Mouse (Mus musculus) hindbrain, embryonic 15.5 days (tissue): ENCODE measurements around the gene Prkcd. TPM values are rescaled to one million over a fixed set of nuclear protein-coding genes. Genes with fewer than 3 reads are reported as not detected.

Source experiments
- ATAC-seq: fragments of 200-750 bp; cut with Nextera tagmentation; 2 replicates; pipeline ENCODE4 v1.8.0; 2017; ENCODE audit warnings: low read depth, moderate number of reproducible peaks, moderate TSS enrichment; ENCODE audit not compliant: low FRiP score
- H3K27ac ChIP-seq: fragments of 300-500 bp; sonication (generic); replicated peaks from 2 replicates; pipeline ENCODE4 v1.5.1; 2015; ENCODE audit warnings: mild to moderate bottlenecking, inconsistent platforms
- H3K27me3 ChIP-seq: fragments of 300-500 bp; sonication (generic); 2 replicates; pipeline ENCODE4 v1.6.1; 2015; ENCODE audit warnings: control low read depth, inconsistent platforms
- H3K36me3 ChIP-seq: fragments of 300-500 bp; sonication (generic); 2 replicates; pipeline ENCODE4 v1.6.1; 2015; ENCODE audit warnings: control low read depth, inconsistent platforms
- H3K4me1 ChIP-seq: fragments of 300-500 bp; sonication (generic); replicated peaks from 2 replicates; pipeline ENCODE4 v1.6.1; 2015; ENCODE audit warnings: control low read depth, inconsistent platforms
- H3K4me2 ChIP-seq: fragments of 300-500 bp; sonication (generic); 2 replicates; pipeline ENCODE4 v1.6.1; 2015; ENCODE audit warnings: moderate library complexity, mild to moderate bottlenecking, inconsistent platforms
- H3K4me3 ChIP-seq: fragments of 300-500 bp; sonication (generic); 2 replicates; pipeline ENCODE4 v1.5.1; 2015; ENCODE audit warnings: mild to moderate bottlenecking, inconsistent platforms
- H3K9ac ChIP-seq: fragments of 300-500 bp; sonication (generic); 2 replicates; pipeline ENCODE4 v1.6.1; 2015; ENCODE audit warnings: inconsistent platforms
- H3K9me3 ChIP-seq: fragments of 300-500 bp; sonication (generic); 2 replicates; pipeline ENCODE4 v1.6.1; 2016; ENCODE audit warnings: control low read depth, inconsistent platforms
- WGBS: fragments of 180-500 bp; shearing (Covaris S2); methylation state at CpG from one replicate; pipeline ENCODE4 v1.1.7; 2015; 5-methylcytosine and 5-hydroxymethylcytosine counted together
- polyA plus RNA-seq: library from polyadenylated mRNA; unstranded; fragments of >200 nt; fragmentation: Nextera tagmentation; extraction: Ambion mirVana; gene quantifications from 2 replicates; pipeline ENCODE4 v1.2.1, GENCODE M21; 2015

The Prkcd gene
- polyA plus RNA-seq, 1 experiment from 2014 or later = 27.1 TPM

DNA sequence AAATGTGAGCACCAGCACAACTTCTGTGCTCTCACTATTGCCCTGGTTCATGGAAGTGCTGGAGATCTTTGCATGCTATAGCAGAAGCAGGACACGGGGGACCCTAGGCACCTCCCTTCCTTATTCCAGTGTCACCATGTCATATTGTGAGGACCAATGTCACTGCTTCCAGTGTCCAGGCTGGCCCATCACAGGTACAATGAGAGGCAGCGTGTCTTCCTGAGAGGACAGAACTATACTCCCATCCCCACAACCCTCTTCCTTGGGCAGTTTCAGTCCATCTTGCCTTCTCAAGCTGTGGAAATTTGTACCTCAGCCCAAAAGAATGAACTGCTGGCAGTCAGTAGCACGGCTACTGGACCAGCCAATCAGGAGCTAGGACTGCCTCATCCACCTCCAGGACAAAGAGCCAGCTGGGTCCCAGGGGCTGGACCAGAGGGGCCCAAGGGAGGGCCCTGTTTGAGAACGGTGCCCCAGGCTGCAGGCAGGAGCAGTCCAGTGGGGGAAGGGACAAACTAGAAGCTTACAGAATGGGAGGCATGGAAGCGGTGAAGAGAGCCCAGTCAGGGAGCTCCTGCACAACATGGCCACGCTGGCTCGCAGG, 31.8 kb downstream of the Prkcd start:
- Histone ChIP-seq H3K4me3 (no peak overlapping the region), H3K4me1 (peaks cover 24% of the 10 kb centered on the region), H3K9me3 (no peaks in the 10 kb centered on the region), H3K9ac (no peak overlapping the region), H3K36me3 (no peaks in the 10 kb centered on the region), H3K4me2 (no peak overlapping the region), H3K27me3 (no peaks in the 10 kb centered on the region), H3K27ac (peak overlapping the region; percentile 78)
- ATAC-seq = 0 out of 2 replicates have a peak, but pooled peaks have one; percentile 52
- WGBS = 21% methylated on average over 7 of the region's 7 CpGs

DNA sequence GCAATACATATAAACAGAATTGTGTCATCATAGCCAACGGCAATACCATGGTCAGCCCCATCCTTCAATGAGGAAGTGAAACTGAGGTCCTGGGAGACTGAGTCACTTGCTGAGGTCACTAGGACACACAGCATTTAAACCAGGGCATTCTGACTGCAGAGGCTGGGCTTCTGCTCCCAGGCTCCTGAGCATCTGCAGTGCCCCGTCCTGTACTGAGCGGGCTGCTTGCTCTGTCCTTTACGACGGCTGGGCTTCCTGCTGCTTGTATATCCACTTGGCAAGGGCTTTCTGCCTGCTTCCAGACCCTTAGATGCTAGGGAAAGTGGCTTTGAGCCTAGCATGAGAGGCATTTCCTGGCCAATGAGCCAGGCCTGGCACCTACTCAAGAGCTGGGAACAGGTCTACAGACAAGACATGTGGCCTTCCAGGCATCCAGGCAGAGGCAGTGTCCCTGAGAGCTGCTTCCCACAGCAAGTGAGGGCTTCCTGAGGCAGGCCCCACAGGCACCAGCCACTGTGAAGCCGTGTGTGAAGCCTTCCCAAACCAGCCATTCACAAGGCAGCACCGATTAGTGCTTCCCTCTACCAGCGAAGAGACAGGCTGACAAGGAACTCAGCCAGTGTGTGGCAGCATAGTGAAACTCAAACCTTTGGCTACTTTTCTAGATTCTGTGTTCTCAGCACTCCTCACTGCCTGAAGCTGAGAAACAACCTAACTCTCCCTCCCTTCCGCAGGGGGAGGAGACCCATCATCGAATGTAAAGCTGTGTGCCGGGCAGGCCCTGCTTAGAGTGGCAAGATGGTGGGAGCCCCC, 32.5 kb downstream of the Prkcd start:
- Histone ChIP-seq H3K27me3 (no peaks in the 10 kb centered on the region), H3K4me2 (no peak overlapping the region), H3K36me3 (no peaks in the 10 kb centered on the region), H3K9ac (no peak overlapping the region), H3K4me1 (peaks cover 24% of the 10 kb centered on the region), H3K4me3 (no peak overlapping the region), H3K27ac (peak overlapping the region; percentile 78), H3K9me3 (no peaks in the 10 kb centered on the region)
- 32% methylated on average over 11 of the region's 11 CpGs for WGBS
- peak; percentile 69 for ATAC-seq

DNA sequence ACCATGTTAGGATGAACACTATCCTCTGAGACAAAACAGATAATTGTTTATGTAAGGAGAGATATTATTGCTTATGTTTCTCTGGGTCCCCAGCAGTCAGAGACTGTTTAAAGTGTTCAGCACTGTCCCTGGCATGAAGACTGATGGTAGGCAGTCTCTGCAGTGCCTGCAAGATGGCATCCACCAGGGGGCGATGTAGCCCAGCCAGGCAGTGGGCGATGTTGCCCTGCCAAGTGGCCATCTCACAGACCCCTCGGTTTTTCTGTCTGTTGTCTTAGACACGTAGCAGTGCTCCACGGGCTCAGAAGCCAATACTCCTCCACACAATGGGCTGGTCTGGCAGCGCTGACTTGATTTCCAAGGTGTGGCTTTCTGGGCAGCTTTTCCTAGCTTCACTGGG, 34.6 kb downstream of the Prkcd start:
- Histone ChIP-seq H3K9me3 (no peaks in the 10 kb centered on the region), H3K4me3 (no peak overlapping the region), H3K36me3 (no peaks in the 10 kb centered on the region), H3K4me2 (no peak overlapping the region), H3K27me3 (no peaks in the 10 kb centered on the region), H3K4me1 (peaks cover 36% of the 10 kb centered on the region), H3K27ac (no peak overlapping the region), H3K9ac (no peak overlapping the region)
- 11% methylated on average over 6 of the region's 6 CpGs for WGBS
- ATAC-seq = no peak

DNA sequence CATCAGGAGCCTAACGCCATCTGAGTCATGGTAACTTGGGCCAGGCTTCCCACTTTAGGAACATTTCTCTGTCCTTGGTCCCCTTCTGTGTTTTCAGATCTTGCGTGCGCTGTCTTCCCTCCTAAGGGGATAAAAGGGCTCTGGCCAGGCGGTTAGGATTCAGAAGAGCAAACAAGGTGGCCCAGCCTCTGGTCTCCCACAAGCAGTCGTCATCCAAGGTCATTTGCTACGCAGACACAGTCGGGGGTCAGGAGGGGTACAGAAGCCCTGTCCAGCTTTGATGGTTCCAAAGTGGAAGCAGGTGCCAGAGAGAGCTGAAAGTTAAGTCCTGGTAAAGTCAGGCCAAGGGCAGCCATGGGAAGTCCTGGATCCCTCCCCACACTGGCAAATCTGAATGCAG, 35.1 kb downstream of the Prkcd start:
- H3K9me3 ChIP-seq = no peaks in the 10 kb centered on the region
- H3K9ac ChIP-seq = no peak overlapping the region
- no peak for ATAC-seq
- peaks cover 38% of the 10 kb centered on the region for H3K4me1 ChIP-seq
- WGBS = 68% methylated on average over 7 of the region's 7 CpGs
- H3K36me3 ChIP-seq = no peaks in the 10 kb centered on the region
- no peak overlapping the region for H3K4me3 ChIP-seq
- no peak overlapping the region for H3K27ac ChIP-seq
- H3K4me2 ChIP-seq = no peak overlapping the region
- H3K27me3 ChIP-seq = no peaks in the 10 kb centered on the region

DNA sequence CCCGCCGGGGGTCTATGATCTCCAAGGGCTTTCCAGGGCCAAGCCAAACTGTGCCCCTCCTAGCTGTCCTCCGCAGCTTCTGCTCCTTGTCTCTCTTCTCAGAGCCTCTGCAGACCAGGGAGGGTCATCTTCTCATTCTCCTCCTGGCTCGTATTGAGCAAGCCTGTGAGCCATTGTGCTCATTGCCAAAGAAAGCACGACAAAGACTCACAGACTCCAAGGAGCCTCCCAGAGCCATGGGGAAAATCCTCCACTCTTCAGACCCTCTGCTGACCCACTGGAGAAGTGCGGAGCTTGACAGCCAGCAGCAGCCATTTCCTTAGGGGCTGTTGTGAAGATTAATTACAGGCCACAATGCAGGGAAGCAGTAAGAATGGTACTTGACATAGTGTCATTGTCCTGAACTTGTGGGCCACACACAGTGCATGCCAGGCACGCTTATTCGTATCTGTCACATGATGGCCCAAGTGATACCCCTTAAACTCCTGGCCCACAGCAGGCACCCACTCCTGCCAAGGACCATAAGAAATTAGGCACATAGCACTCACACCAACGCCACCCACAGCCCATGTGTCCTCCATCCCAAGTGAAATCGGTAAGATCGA, 35.9 kb downstream of the Prkcd start:
- no peak for ATAC-seq
- Histone ChIP-seq H3K27ac (no peak overlapping the region), H3K9ac (no peak overlapping the region), H3K9me3 (no peaks in the 10 kb centered on the region), H3K4me1 (peaks cover 38% of the 10 kb centered on the region), H3K36me3 (no peaks in the 10 kb centered on the region), H3K27me3 (no peaks in the 10 kb centered on the region), H3K4me2 (no peak overlapping the region), H3K4me3 (no peak overlapping the region)
- 50% methylated on average over 11 of the region's 11 CpGs for WGBS

DNA sequence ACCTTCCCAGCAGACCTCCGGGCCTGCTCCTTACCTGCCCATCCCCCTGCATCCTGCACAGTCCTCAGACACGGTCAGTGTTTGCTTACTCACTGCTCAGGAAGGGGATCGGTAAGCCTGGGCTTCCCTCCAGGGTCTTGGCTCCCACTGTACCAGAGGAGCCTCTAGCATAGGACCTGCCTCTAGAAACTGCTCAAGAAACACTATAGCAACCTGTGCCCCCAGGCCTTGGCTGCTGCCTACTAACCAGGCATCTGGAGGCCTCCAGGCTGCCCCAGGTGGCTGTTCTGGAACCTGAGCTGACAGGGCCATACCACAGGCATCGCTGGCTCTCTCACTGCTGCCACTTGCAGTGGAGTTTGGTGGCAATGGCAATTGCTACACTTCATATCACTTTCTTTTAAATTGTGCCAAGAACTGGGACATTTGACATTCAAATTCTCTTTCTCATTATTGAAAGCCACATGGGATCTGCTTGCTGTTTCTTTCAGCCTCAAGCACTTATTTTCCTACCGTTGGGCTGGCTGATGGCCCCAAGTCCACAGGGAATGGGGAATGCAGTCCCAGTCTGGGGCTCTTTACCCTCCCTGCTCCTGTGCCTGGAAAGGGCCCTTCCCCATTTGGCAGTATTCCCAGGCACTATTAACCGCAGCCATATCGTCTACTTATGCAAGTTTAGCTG, 39.1 kb downstream of the Prkcd start:
- Histone ChIP-seq H3K4me3 (no peak overlapping the region), H3K4me2 (no peak overlapping the region), H3K9ac (no peak overlapping the region), H3K4me1 (peaks cover 25% of the 10 kb centered on the region), H3K27me3 (no peaks in the 10 kb centered on the region), H3K36me3 (no peaks in the 10 kb centered on the region), H3K9me3 (no peaks in the 10 kb centered on the region), H3K27ac (peak overlapping the region; percentile 29)
- ATAC-seq = peak; percentile 59; the same call in 1 of the 2 replicates
- 31% methylated on average over 7 of the region's 7 CpGs for WGBS

DNA sequence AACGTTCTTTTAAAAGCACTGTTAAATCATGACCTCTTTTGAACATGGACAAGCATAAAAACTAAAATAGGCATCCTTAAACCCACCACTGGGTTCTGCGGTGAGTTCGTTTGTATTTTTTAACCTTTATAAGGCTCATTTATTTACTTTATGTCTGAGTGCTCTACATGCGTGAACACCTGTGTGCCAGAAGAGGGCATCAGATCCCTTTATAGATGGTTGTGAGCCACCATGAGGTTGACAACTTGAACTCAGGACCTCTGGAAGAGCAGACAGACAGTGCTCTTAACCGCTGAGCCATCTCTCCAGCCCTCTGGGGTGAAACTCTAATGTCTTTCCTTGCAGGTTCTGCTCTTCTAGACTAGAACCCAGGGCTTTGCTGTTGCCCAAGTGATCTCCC, 40.7 kb downstream of the Prkcd start:
- Histone ChIP-seq H3K4me2 (no peak overlapping the region), H3K27ac (no peak overlapping the region), H3K9ac (no peak overlapping the region), H3K4me3 (no peak overlapping the region), H3K36me3 (no peaks in the 10 kb centered on the region), H3K9me3 (no peaks in the 10 kb centered on the region), H3K4me1 (peaks cover 25% of the 10 kb centered on the region), H3K27me3 (no peaks in the 10 kb centered on the region)
- no peak for ATAC-seq
- WGBS = 85% methylated on average over 5 of the region's 5 CpGs

DNA sequence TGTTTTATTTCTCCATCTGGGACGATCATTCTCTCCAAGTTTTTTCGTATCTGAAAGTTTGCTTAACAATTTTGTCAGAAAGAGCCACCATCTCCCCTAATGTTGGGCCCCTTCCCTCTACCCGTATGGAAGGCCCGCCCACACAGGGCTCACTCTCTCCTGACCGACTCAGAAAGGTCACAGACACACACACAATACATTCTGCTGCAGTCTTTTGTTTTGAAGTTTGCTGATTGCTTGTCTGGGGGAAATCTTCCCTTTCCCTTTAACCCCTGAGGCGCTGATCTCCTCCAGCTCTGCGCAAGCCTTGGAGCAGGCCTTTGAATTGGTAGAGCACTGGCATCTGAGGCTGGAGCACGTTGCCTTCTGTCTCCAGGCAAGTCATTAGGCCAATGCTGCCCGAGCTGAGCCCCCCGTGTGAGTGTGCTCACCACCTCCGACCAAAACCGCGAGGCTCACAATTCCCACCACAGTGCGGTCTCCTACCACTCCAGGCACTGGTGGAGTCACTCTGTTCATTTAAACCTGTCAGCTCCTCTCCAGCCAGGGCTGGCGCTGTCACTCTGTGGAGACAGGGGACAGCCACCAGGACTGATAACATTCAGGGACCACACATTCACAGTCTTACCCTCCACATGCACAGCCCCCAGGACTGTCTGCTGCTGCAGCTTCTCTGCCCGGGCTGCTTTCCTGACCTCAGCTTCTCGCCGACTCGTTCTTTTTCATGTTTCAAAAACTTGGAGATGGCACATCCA, 41.3 kb downstream of the Prkcd start:
- H3K4me2 ChIP-seq = no peak overlapping the region
- WGBS = 35% methylated on average over 19 of the region's 19 CpGs
- H3K36me3 ChIP-seq = no peaks in the 10 kb centered on the region
- no peak overlapping the region for H3K4me3 ChIP-seq
- no peak overlapping the region for H3K27ac ChIP-seq
- H3K9me3 ChIP-seq = no peaks in the 10 kb centered on the region
- no peak overlapping the region for H3K9ac ChIP-seq
- H3K4me1 ChIP-seq = peaks cover 22% of the 10 kb centered on the region
- no peak; the same call in 1 of the 2 replicates for ATAC-seq
- H3K27me3 ChIP-seq = no peaks in the 10 kb centered on the region

DNA sequence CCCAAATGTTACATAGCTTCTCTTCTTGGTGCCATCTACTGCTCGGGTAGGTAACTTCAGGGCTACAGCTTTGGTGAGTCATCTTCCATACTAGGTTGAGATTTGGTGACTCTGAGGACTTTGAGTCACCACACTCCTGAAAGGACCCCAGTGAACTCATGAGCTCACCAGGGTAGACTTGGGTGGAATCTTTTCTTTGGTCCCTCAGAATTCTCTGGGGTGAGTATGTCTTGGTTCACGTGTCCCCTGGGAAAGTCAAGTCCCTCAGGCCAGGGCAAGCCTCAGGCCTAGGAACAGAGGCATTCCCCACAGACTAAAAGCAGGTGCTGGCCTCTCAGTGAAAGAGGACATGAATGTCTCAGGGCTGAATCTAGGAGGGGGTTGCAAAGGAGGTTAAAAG, 41.9 kb downstream of the Prkcd start:
- no peaks in the 10 kb centered on the region for H3K9me3 ChIP-seq
- WGBS = 59% methylated on average over 2 of the region's 2 CpGs

DNA sequence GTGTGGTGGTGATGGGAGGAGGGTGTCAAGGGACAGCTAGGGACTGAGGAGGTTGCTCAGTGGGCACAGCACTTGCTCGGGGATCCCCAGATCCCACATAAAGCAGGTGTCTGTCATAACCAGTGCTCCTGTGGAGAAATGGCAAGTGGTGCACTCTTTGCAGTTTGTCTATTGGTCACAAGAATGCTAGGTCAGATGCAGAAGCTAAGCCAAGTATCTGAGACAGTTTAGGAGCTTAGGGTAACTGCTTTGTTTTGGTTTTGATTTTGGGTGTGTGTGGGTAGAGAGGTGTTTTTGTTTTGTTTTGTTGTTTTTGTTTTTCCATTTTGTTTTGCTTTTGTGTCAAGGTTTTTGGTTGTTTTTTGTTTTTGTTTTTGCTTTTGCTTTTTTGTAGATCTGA, 44.8 kb downstream of the Prkcd start:
- no peak overlapping the region for H3K9ac ChIP-seq
- no peak overlapping the region for H3K4me3 ChIP-seq
- WGBS = 66% methylated on average over 1 of the region's 1 CpGs
- H3K4me2 ChIP-seq = no peak overlapping the region
- no peak for ATAC-seq
- no peaks in the 10 kb centered on the region for H3K27me3 ChIP-seq
- no peaks in the 10 kb centered on the region for H3K36me3 ChIP-seq
- H3K4me1 ChIP-seq = peaks cover 8% of the 10 kb centered on the region
- H3K27ac ChIP-seq = no peak overlapping the region
- H3K9me3 ChIP-seq = no peaks in the 10 kb centered on the region

More for the DNA sequence above, 41.9 kb downstream of the Prkcd start:
- no peak for ATAC-seq
- H3K36me3 ChIP-seq = no peaks in the 10 kb centered on the region
- H3K27ac ChIP-seq = no peak overlapping the region
- H3K4me1 ChIP-seq = peaks cover 22% of the 10 kb centered on the region
- H3K27me3 ChIP-seq = no peaks in the 10 kb centered on the region
- no peak overlapping the region for H3K9ac ChIP-seq
- H3K4me2 ChIP-seq = no peak overlapping the region
- no peak overlapping the region for H3K4me3 ChIP-seq

DNA sequence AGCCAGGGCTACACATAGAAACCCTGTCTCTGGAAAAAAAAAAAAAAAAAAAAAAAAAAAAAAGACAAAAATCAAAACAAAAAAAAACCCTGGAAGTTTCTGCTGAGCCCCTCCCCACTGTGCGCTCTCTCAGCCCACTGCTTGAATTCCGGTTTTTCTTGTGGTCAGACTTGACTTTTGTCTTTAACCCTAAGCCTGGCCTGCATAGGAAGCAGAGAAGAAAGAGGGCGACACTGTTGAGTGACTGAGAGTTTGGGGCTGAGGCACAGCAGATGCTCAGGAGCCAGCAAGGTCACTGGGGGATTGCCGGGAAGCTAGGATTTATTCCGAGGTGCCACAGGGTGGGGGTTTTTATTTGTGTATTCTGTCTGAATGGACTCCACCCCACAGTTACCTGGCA, 46.1 kb downstream of the Prkcd start:
- ATAC-seq = no peak
- H3K9ac ChIP-seq = no peak overlapping the region
- H3K36me3 ChIP-seq = 0 out of 2 replicates have a peak, but pooled peaks cover 3% of the 10 kb centered on the region
- H3K9me3 ChIP-seq = no peaks in the 10 kb centered on the region
- H3K27ac ChIP-seq = no peak overlapping the region
- no peak overlapping the region for H3K4me2 ChIP-seq
- WGBS = 25% methylated on average over 5 of the region's 5 CpGs
- H3K4me1 ChIP-seq = peaks cover 5% of the 10 kb centered on the region; the same call in 1 of the 2 replicates
- H3K4me3 ChIP-seq = no peak overlapping the region
- H3K27me3 ChIP-seq = no peaks in the 10 kb centered on the region
